Mouse (Mus musculus) testis, adult 2 months (tissue): ENCODE data around the gene Retsat.
A peak's percentile ranks its signal among the peaks of the same experiment; 100 is the strongest.

Experiments used
- CTCF ChIP-seq: fragments of 200-500 bp; IDR thresholded peaks from 2 replicates; pipeline ENCODE4 v1.5.1; 2012; ENCODE audit warnings: low read depth, mild to moderate bottlenecking, inconsistent platforms, low read length, moderate library complexity; ENCODE audit not compliant: control insufficient read depth, insufficient read depth, insufficient replicate concordance
- POLR2A ChIP-seq: fragments of 200-500 bp; IDR thresholded peaks from 2 replicates; pipeline ENCODE4 v1.6.1; 2012; ENCODE audit warnings: low read depth, mild to moderate bottlenecking, inconsistent platforms, low read length, moderate library complexity; ENCODE audit not compliant: control insufficient read depth

DNA sequence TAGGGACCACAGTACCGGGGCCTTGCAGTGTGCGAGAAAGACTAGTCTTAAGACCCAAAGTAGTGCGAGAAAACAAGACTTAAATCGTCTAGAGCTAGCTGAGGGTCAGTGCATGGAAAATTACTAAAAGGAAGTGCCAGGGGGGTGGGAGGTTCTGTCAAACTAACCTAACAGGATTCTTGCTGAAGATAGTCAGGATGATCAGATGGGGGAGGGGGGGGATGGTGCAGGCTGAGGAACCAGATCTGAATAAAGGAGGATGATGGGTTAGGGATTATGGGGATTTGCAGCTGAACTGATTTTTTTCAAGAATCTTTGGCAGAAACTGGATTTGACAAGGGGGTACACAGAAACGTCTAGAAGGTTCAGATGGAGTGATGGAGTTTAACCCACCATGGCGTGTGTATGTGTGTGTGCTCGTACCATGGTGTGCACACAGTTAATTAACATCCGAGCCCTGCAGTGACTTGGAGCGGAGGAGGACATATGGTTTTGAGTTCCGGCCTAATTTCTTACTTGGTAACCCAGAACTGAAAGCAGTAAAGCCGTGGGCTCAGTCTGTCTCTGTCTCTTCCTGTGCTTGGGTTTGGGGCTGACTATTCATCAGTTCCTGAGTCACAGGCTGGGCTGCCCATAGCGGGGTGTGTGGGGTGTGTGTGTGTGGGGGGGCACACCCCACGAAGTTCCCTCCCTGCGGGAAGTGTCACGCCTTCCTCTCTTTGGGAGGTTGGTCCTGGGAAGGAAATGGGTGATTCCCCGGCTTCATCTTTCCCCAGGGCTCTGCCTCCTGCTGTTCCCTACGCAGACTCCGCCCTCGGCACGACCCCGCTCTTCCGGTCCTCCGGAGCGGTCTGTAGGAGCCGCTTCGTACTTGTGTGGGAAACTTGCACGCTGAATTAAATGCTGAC is 45.9 kb upstream of the Retsat start:
- TF ChIP-seq CTCF (no peak; the same call in 1 of the 2 replicates), POLR2A (peak; percentile 70)
